Mouse (Mus musculus): ENCODE data around the gene Spi1. TPM values are rescaled to one million over a fixed set of nuclear protein-coding genes. Genes with fewer than 3 reads are reported as not detected.

The Spi1 gene
- polyA plus RNA-seq (2012; rRNA removed) = 16.8 and 21.6 TPM in 2 replicates

GRCm38 (mm10) chr2:91081775-91082695 lies at the start of gene Spi1:
TSS of gene Spi1 (plus strand) at chr2:91082390.

GRCm38 (mm10) chr2:91035385-91035784 lies 46.8 kb upstream of the Spi1 start, which contains the start of gene Rapsn:
TSS of gene Rapsn (plus strand) at chr2:91035620.

DNA sequence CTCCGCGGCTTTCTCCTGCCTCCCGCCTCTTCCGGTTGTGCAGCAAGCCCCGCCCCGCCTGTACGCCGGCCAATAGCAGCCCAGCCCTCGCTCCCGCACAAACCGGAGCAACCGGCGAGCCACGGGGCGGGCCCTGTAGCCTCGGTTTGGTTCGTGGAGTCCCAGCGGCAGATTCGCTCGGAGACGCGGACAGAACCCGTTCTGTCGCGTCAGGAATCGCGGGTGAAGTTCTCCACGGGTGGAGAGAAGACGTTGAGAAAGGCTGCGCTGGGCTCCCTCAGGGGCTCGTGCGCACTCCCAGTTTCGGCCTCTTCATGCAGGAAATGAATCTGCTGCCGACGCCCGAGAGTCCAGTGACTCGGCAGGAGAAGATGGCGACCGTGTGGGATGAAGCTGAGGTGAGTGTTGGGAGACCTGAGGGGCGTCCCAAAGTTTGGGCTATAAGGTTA lies 28.2 kb upstream of the Spi1 start, which contains the start of gene Psmc3:
Gene Psmc3 (plus strand): TSS at position 76 of the 449 bp plus-strand sequence.

GRCm38 (mm10) chr2:91070076-91070800 lies 12.0 kb upstream of the Spi1 start, which contains the start of gene Slc39a13:
TSS of gene Slc39a13 (minus strand) at chr2:91070417.

GRCm38 (mm10) chr2:91117585-91118275 lies 35.5 kb downstream of the Spi1 start, which contains the start of gene Mybpc3:
TSS of gene Mybpc3 (plus strand) at chr2:91118144.

Other genes starting within 250 kb of the Spi1 start
- gene Mtch2, start 235.2 kb upstream of the Spi1 start, polyA plus RNA-seq (2012; rRNA removed) = 51.7 and 60.8 TPM in 2 replicates
- gene C1qtnf4, start 196.5 kb upstream of the Spi1 start, polyA plus RNA-seq (2012; rRNA removed) = 1.4 and 1.5 TPM in 2 replicates
- gene Kbtbd4, start 177.7 kb upstream of the Spi1 start, polyA plus RNA-seq (2012; rRNA removed) = 8.2 and 9.9 TPM in 2 replicates
- 77.1 and 89.1 TPM in 2 replicates for gene Ndufs3, start 177.6 kb upstream of the Spi1 start, polyA plus RNA-seq (2012; rRNA removed)
- gene Celf1, start 142.0 kb upstream of the Spi1 start, polyA plus RNA-seq (2012; rRNA removed) = 37.1 and 43.9 TPM in 2 replicates
- 0.50 and 0.96 TPM in 2 replicates for gene Rapsn, start 46.8 kb upstream of the Spi1 start, polyA plus RNA-seq (2012; rRNA removed)
- 134 and 150 TPM in 2 replicates for gene Psmc3, start 28.4 kb upstream of the Spi1 start, polyA plus RNA-seq (2012; rRNA removed)
- 10.0 and 11.2 TPM in 2 replicates for gene Slc39a13, start 12.0 kb upstream of the Spi1 start, polyA plus RNA-seq (2012; rRNA removed)
- 0.05 and 0.06 TPM in 2 replicates for gene Mybpc3, start 35.8 kb downstream of the Spi1 start, polyA plus RNA-seq (2012; rRNA removed)
- gene Madd, start 101.4 kb downstream of the Spi1 start, polyA plus RNA-seq (2012; rRNA removed) = 7.3 and 7.9 TPM in 2 replicates
- gene Nr1h3, start 120.4 kb downstream of the Spi1 start, polyA plus RNA-seq (2012; rRNA removed) = 13.3 and 15.6 TPM in 2 replicates
- 5.7 and 6.7 TPM in 2 replicates for gene Acp2, start 120.5 kb downstream of the Spi1 start, polyA plus RNA-seq (2012; rRNA removed)
- gene Ddb2, start 154.6 kb downstream of the Spi1 start, polyA plus RNA-seq (2012; rRNA removed) = 8.6 and 9.7 TPM in 2 replicates
- 10.5 and 11.1 TPM in 2 replicates for gene Pacsin3, start 173.6 kb downstream of the Spi1 start, polyA plus RNA-seq (2012; rRNA removed)
- 18.6 and 29.1 TPM in 2 replicates for gene Arfgap2, start 182.6 kb downstream of the Spi1 start, polyA plus RNA-seq (2012; rRNA removed)

Data from liver, embryonic 14 days (tissue).